Mouse (Mus musculus) C2C12 (cell line): ENCODE measurements around the gene Arhgap21.

Experiments
- CTCF ChIP-seq: IDR thresholded peaks from one replicate; pipeline ENCODE4 v1.5.1; 2011; ENCODE audit not compliant: control insufficient read depth, insufficient read depth, insufficient read length
- MAX ChIP-seq: IDR thresholded peaks from one replicate; pipeline ENCODE4 v1.6.1; 2011; ENCODE audit warnings: mild to moderate bottlenecking, control low read depth
- USF1 ChIP-seq: IDR thresholded peaks from one replicate; pipeline ENCODE4 v1.6.1; 2011; ENCODE audit warnings: low read depth, mild to moderate bottlenecking, control low read depth, moderate library complexity

DNA sequence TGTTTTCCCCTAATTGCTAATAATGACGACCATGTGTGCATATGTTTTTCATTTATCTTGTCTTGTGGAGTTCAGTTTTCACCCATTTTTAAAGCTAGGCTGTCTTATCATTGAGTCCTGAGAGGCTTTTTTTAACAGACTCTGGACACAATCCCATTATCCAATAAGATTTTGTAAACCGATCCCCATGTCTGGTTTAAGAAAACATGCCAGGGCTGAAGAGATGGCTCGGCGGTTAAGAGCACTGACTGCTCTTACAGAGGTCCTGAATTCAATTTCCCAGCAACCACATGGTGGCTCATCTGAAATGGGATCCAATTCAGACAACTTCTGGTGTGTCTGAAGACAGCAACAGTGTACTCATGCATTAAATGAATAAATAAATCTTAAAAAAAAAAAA lies 16.0 kb downstream of the Arhgap21 start:
- TF ChIP-seq CTCF (no peak), MAX (no peak), USF1 (no peak)
